Mouse (Mus musculus) MEL (cell line): Measurements from ENCODE around the gene Vmn1r200. TPM values are rescaled to one million over a fixed set of nuclear protein-coding genes. Genes with fewer than 3 reads are reported as not detected.
"Not testable (repeated sequence)": the region's sequence is repeated elsewhere in the genome, so short reads cannot be mapped to it uniquely, and the experiment has no call there.

ENCODE experiments used
- DNase-seq: peaks from one replicate; pipeline ENCODE4 v3.0.0; 2011; ENCODE audit warnings: low read depth, low spot score
- H3K27ac ChIP-seq: 2 replicates; pipeline ENCODE4 v1.5.1; 2012; ENCODE audit warnings: low read depth, mild to moderate bottlenecking, control low read depth, low read length, moderate library complexity; ENCODE audit not compliant: control insufficient read depth
- H3K27me3 ChIP-seq, 2 experiments: fragments of 150-350 bp in 1 of 2; sonication (generic) in 1 of 2; 2 replicates each; pipeline ENCODE4 v1.6.1; 2012; ENCODE audit warnings: low read length in 2 of 2, mild to moderate bottlenecking in 2 of 2, improper control_type of control experiment in 1 of 2, moderate library complexity in 1 of 2; ENCODE audit not compliant: insufficient read depth in 2 of 2, control insufficient read depth in 1 of 2
- H3K36me3 ChIP-seq, 2 experiments: 2 replicates each; pipeline ENCODE4 v1.6.1; 2012 to 2014; ENCODE audit warnings: low read length in 2 of 2, improper control_type of control experiment in 1 of 2, inconsistent platforms in 1 of 2, mild to moderate bottlenecking in 1 of 2; ENCODE audit not compliant: insufficient read depth in 2 of 2, control insufficient read depth in 1 of 2
- H3K4me1 ChIP-seq, 2 experiments: fragments of 150-350 bp in 1 of 2; sonication (generic) in 1 of 2; 2 replicates each; pipeline ENCODE4 v1.6.1; 2012; ENCODE audit warnings: low read length in 2 of 2, improper control_type of control experiment in 1 of 2, mild to moderate bottlenecking in 1 of 2; ENCODE audit not compliant: insufficient read depth in 2 of 2, control insufficient read depth in 1 of 2
- H3K4me3 ChIP-seq, 2 experiments: fragments of 150-350 bp in 1 of 2; sonication (generic) in 1 of 2; 2 replicates each; pipeline ENCODE4 v1.5.1; 2012; ENCODE audit warnings: low read depth in 2 of 2, low read length in 2 of 2, mild to moderate bottlenecking in 2 of 2, moderate library complexity in 2 of 2, control low read depth in 1 of 2, improper control_type of control experiment in 1 of 2; ENCODE audit not compliant: control insufficient read depth in 1 of 2, insufficient read depth in 1 of 2
- H3K79me2 ChIP-seq: 2 replicates; pipeline ENCODE4 v1.6.1; 2012; ENCODE audit warnings: mild to moderate bottlenecking, low read length, moderate library complexity; ENCODE audit not compliant: control insufficient read depth, poor library complexity, insufficient read depth
- H3K9ac ChIP-seq: 2 replicates; pipeline ENCODE4 v1.6.1; 2012; ENCODE audit warnings: low read depth, mild to moderate bottlenecking, control low read depth, low read length, moderate library complexity; ENCODE audit not compliant: control insufficient read depth, poor library complexity, severe bottlenecking
- H3K9me3 ChIP-seq: fragments of 150-350 bp; sonication (generic); replicated peaks from 2 replicates; pipeline ENCODE4 v1.6.1; 2012; ENCODE audit warnings: mild to moderate bottlenecking, low read length, improper control_type of control experiment, moderate library complexity; ENCODE audit not compliant: insufficient read depth
- BHLHE40 ChIP-seq: IDR thresholded peaks from 2 replicates; pipeline ENCODE4 v1.6.1; 2012; ENCODE audit warnings: low read depth, mild to moderate bottlenecking, inconsistent platforms, low read length, improper control_type of control experiment, borderline replicate concordance
- CTCF ChIP-seq, 3 experiments: IDR thresholded peaks in 2 of 3; conservative IDR thresholded peaks in 1 of 3; 2 replicates each; pipeline ENCODE4 v1.5.1; 2011 to 2012; ENCODE audit warnings: low read length in 3 of 3, low read depth in 2 of 3, mild to moderate bottlenecking in 2 of 3, improper control_type of control experiment in 1 of 3, inconsistent platforms in 1 of 3, mixed read lengths in 1 of 3, moderate library complexity in 1 of 3; ENCODE audit not compliant: control insufficient read depth in 1 of 3, insufficient read depth in 1 of 3, poor library complexity in 1 of 3, severe bottlenecking in 1 of 3
- GABPA ChIP-seq: IDR thresholded peaks from 2 replicates; pipeline ENCODE4 v1.6.1; 2012; ENCODE audit warnings: low read depth, mild to moderate bottlenecking, inconsistent platforms, low read length, improper control_type of control experiment, moderate library complexity
- MAFK ChIP-seq: IDR thresholded peaks from 2 replicates; pipeline ENCODE4 v1.6.1; 2011; ENCODE audit warnings: low read depth, mild to moderate bottlenecking, low read length, improper control_type of control experiment, borderline replicate concordance
- MAX ChIP-seq: IDR thresholded peaks from 2 replicates; pipeline ENCODE4 v1.6.1; 2011; ENCODE audit warnings: low read length, improper control_type of control experiment
- NELFE ChIP-seq: IDR thresholded peaks from 2 replicates; pipeline ENCODE4 v1.6.1; 2011; ENCODE audit warnings: low read depth, low read length, improper control_type of control experiment
- NRF1 ChIP-seq: IDR thresholded peaks from 2 replicates; pipeline ENCODE4 v1.6.1; 2014; ENCODE audit warnings: low read depth, mild to moderate bottlenecking, inconsistent platforms, low read length, improper control_type of control experiment, moderate library complexity; ENCODE audit not compliant: poor library complexity, insufficient read depth, severe bottlenecking
- TAL1 ChIP-seq: IDR thresholded peaks from 2 replicates; pipeline ENCODE4 v1.6.1; 2012; ENCODE audit warnings: mild to moderate bottlenecking, inconsistent platforms, low read length, moderate library complexity, mixed read lengths
- TBP ChIP-seq: IDR thresholded peaks from 2 replicates; pipeline ENCODE4 v1.8.0; 2011; ENCODE audit warnings: low read depth, low read length, improper control_type of control experiment
- TCF12 ChIP-seq: IDR thresholded peaks from 2 replicates; pipeline ENCODE4 v1.6.1; 2014; ENCODE audit warnings: low read depth, mild to moderate bottlenecking, inconsistent platforms, low read length, improper control_type of control experiment, moderate library complexity
- UBTF ChIP-seq: IDR thresholded peaks from 2 replicates; pipeline ENCODE4 v1.6.1; 2012; ENCODE audit warnings: low read depth, mild to moderate bottlenecking, inconsistent platforms, low read length, improper control_type of control experiment, moderate library complexity, borderline replicate concordance; ENCODE audit not compliant: insufficient read depth
- ZC3H11A ChIP-seq: IDR thresholded peaks from 2 replicates; pipeline ENCODE4 v1.6.1; 2012; ENCODE audit warnings: low read depth, mild to moderate bottlenecking, inconsistent platforms, low read length, improper control_type of control experiment
- ZKSCAN1 ChIP-seq: IDR thresholded peaks from 2 replicates; pipeline ENCODE4 v1.6.1; 2012; ENCODE audit warnings: low read depth, mild to moderate bottlenecking, inconsistent platforms, low read length, improper control_type of control experiment, moderate library complexity
- ZNF384 ChIP-seq: IDR thresholded peaks from 2 replicates; pipeline ENCODE4 v1.6.1; 2012; ENCODE audit warnings: low read depth, mild to moderate bottlenecking, inconsistent platforms, low read length, improper control_type of control experiment
- polyA plus RNA-seq, 2 experiments: library from polyadenylated mRNA; stranded (reverse) in 1 of 2; unstranded in 1 of 2; fragments of >175 nt in 1 of 2; fragments of >200 nt in 1 of 2; gene quantifications; 2 replicates each; pipeline versions ENCODE4 v1.2.1 to v1.2.4; 2012; ENCODE audit warnings: low replicate concordance in 2 of 2, low read depth in 1 of 2; ENCODE audit not compliant: insufficient read length in 2 of 2, insufficient read depth in 1 of 2, missing spikeins in 1 of 2
- total RNA-seq: library from RNA; depleted of rRNA; stranded (reverse); fragments of 300-350 nt; gene quantifications from 2 replicates; pipeline ENCODE4 v1.2.3, GENCODE M21; 2012

Gene Vmn1r200
- total and polyA plus RNA-seq, 3 experiments, result not detected

DNA sequence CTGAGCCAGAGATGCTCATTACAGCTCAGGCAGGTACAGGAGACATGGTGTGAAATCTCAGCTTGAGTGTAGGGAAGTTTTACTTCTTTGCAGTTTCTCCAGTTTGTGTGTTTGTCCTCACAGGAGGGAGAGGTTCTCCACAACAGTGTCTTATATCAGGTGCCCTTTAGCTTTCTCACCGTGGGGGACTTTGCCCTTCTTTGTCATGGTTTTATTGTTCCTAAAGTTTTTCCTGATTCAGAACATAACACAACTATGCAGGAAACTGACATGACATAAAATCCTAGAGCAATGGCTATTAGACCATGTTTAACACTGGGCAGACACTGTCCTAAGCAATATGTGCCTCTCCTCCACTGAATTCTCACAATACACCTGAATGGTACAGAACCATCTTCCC lies 39.4 kb upstream of the Vmn1r200 start:
- Histone ChIP-seq H3K36me3 (no peaks in the 10 kb centered on the region), H3K4me3 (no peak overlapping the region), H3K4me1 (no peaks in the 10 kb centered on the region), H3K9ac (no peak overlapping the region), H3K27ac (no peak overlapping the region), H3K79me2 (no peaks in the 10 kb centered on the region), H3K9me3 (no peaks in the 10 kb centered on the region), H3K27me3 (no peaks in the 10 kb centered on the region)
- DNase-seq, result no peak
- no peak for TF ChIP-seq ZC3H11A
- no peak for TF ChIP-seq BHLHE40
- TF ChIP-seq TAL1, result no peak
- TF ChIP-seq ZKSCAN1, result no peak
- TF ChIP-seq GABPA, result no peak
- TF ChIP-seq NRF1, result no peak

DNA sequence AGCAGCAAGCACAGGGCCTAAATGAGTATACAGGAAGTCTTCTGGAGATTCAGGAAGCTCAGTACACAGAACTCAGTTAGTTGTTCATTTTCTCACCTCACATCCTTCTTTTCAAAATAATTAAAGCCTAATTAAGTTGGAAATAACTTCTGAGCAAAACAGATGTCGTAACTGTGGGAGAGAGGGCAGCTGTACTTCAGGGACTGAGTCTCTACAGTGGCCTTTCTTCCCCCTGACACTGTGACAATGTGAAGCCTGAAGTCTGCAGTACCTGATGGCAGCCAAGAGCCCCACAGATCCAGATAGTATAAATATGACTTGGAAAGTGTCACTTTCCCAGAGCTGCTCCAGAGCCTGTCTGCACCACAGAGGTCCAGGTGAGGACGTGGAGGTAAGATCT lies 10.7 kb upstream of the Vmn1r200 start, which contains the start of gene Vmn1r199:
Gene Vmn1r199, plus strand, starts transcription at position 301 of the 400 bp plus-strand sequence.
- H3K9me3 ChIP-seq, result no peaks in the 10 kb centered on the region
- no peaks in the 10 kb centered on the region for H3K36me3 ChIP-seq
- no peaks in the 10 kb centered on the region for H3K79me2 ChIP-seq
- H3K27me3 ChIP-seq, result no peaks in the 10 kb centered on the region
- H3K4me1 ChIP-seq, result no peaks in the 10 kb centered on the region
- H3K27ac ChIP-seq, result no peak within 1 kb of the TSS
- no peak for DNase-seq
- TF ChIP-seq MAX, result no peak
- TF ChIP-seq CTCF (IDR thresholded peaks at IDR 0.05 in 2 of 3, conservative IDR thresholded peaks at IDR 0.05 in 1 of 3; ENCODE audit: control insufficient read depth in 1 of 3, insufficient read depth in 1 of 3, low read depth in 2 of 3, low read length in 3 of 3, poor library complexity in 1 of 3, severe bottlenecking in 1 of 3), result no peak
- no peak for TF ChIP-seq NRF1
- no peak for TF ChIP-seq ZNF384
- no peak for TF ChIP-seq UBTF
- TF ChIP-seq NELFE, result no peak
- TF ChIP-seq MAFK, result no peak
- no peak for TF ChIP-seq TBP
- TF ChIP-seq TCF12, result no peak
- H3K4me3 ChIP-seq, result no peak within 1 kb of the TSS
- no peak within 1 kb of the TSS for H3K9ac ChIP-seq

DNA sequence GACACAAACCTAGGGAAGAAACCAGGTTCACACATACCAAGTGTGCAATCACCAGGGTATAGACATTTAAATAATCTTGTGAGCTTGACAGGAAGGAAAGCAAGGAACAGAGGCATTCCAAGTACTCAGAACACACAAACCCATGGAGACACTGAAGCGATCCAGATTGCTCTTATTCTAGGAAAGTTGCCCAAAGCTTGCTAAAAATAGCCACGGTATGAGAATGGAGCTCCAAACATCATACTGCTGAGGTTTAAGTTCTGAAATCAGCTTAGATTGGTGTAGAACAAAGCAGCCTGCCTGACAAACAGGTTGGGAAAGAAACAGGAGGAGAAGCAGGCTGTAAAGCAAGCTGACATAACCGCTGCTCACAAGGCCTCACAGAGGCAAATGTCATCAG lies 9.0 kb upstream of the Vmn1r200 start:
- H3K36me3 ChIP-seq, H3K27ac ChIP-seq, H3K4me1 ChIP-seq, H3K27me3 ChIP-seq, H3K9me3 ChIP-seq, DNase-seq, H3K9ac ChIP-seq, H3K79me2 ChIP-seq, H3K4me3 ChIP-seq: not testable (repeated sequence)
